Mouse (Mus musculus) hindbrain, embryonic 15.5 days (tissue): ENCODE measurements at regions not wholly inside any gene's neighbourhood (a gene's known extent, or its start where the extent isn't known, plus 50 kb on each side); places are given as distances from the start of the nearest gene placed in this dataset.

Source experiments
- ATAC-seq: fragments of 200-750 bp; cut with Nextera tagmentation; 2 replicates; pipeline ENCODE4 v1.8.0; 2017; ENCODE audit warnings: low read depth, moderate number of reproducible peaks, moderate TSS enrichment; ENCODE audit not compliant: low FRiP score
- H3K27ac ChIP-seq: fragments of 300-500 bp; sonication (generic); replicated peaks from 2 replicates; pipeline ENCODE4 v1.5.1; 2015; ENCODE audit warnings: mild to moderate bottlenecking, inconsistent platforms
- H3K27me3 ChIP-seq: fragments of 300-500 bp; sonication (generic); 2 replicates; pipeline ENCODE4 v1.6.1; 2015; ENCODE audit warnings: control low read depth, inconsistent platforms
- H3K36me3 ChIP-seq: fragments of 300-500 bp; sonication (generic); 2 replicates; pipeline ENCODE4 v1.6.1; 2015; ENCODE audit warnings: control low read depth, inconsistent platforms
- H3K4me1 ChIP-seq: fragments of 300-500 bp; sonication (generic); replicated peaks from 2 replicates; pipeline ENCODE4 v1.6.1; 2015; ENCODE audit warnings: control low read depth, inconsistent platforms
- H3K4me2 ChIP-seq: fragments of 300-500 bp; sonication (generic); 2 replicates; pipeline ENCODE4 v1.6.1; 2015; ENCODE audit warnings: moderate library complexity, mild to moderate bottlenecking, inconsistent platforms
- H3K4me3 ChIP-seq: fragments of 300-500 bp; sonication (generic); 2 replicates; pipeline ENCODE4 v1.5.1; 2015; ENCODE audit warnings: mild to moderate bottlenecking, inconsistent platforms
- H3K9ac ChIP-seq: fragments of 300-500 bp; sonication (generic); 2 replicates; pipeline ENCODE4 v1.6.1; 2015; ENCODE audit warnings: inconsistent platforms
- H3K9me3 ChIP-seq: fragments of 300-500 bp; sonication (generic); 2 replicates; pipeline ENCODE4 v1.6.1; 2016; ENCODE audit warnings: control low read depth, inconsistent platforms
- WGBS: fragments of 180-500 bp; shearing (Covaris S2); methylation state at CpG from one replicate; pipeline ENCODE4 v1.1.7; 2015; 5-methylcytosine and 5-hydroxymethylcytosine counted together

GRCm38 (mm10) chr8:90441058-90441851 is 93.1 kb upstream of the Tox3 start:
- H3K9me3 ChIP-seq: no peaks in the 10 kb centered on the region
- no peak overlapping the region for H3K9ac ChIP-seq
- H3K4me2 ChIP-seq: no peak overlapping the region
- 20% methylated on average over 9 of the region's 9 CpGs for WGBS
- no peaks in the 10 kb centered on the region for H3K27me3 ChIP-seq
- ATAC-seq: peak; percentile 65
- H3K27ac ChIP-seq: peak overlapping the region; percentile 62
- H3K36me3 ChIP-seq: no peaks in the 10 kb centered on the region
- no peak overlapping the region for H3K4me3 ChIP-seq
- peaks cover 15% of the 10 kb centered on the region for H3K4me1 ChIP-seq

- Histone ChIP-seq H3K9me3 (no peaks in the 10 kb centered on the region), H3K4me2 (no peak overlapping the region), H3K27ac (no peak overlapping the region), H3K4me1 (no peaks in the 10 kb centered on the region), H3K36me3 (no peaks in the 10 kb centered on the region), H3K9ac (no peak overlapping the region), H3K27me3 (no peaks in the 10 kb centered on the region), H3K4me3 (no peak overlapping the region)
- 72% methylated on average over 2 of the region's 2 CpGs for WGBS
- ATAC-seq: no peak
Observed at GRCm38 (mm10) chr8:90414021-90414420, 65.9 kb upstream of the Tox3 start.
